Mouse (Mus musculus): Measurements from ENCODE around the gene Insyn1. TPM values are rescaled to one million over a fixed set of nuclear protein-coding genes. Genes with fewer than 3 reads are reported as not detected.

Insyn1 gene
- total RNA-seq (2017): not detected in 2 replicates

DNA sequence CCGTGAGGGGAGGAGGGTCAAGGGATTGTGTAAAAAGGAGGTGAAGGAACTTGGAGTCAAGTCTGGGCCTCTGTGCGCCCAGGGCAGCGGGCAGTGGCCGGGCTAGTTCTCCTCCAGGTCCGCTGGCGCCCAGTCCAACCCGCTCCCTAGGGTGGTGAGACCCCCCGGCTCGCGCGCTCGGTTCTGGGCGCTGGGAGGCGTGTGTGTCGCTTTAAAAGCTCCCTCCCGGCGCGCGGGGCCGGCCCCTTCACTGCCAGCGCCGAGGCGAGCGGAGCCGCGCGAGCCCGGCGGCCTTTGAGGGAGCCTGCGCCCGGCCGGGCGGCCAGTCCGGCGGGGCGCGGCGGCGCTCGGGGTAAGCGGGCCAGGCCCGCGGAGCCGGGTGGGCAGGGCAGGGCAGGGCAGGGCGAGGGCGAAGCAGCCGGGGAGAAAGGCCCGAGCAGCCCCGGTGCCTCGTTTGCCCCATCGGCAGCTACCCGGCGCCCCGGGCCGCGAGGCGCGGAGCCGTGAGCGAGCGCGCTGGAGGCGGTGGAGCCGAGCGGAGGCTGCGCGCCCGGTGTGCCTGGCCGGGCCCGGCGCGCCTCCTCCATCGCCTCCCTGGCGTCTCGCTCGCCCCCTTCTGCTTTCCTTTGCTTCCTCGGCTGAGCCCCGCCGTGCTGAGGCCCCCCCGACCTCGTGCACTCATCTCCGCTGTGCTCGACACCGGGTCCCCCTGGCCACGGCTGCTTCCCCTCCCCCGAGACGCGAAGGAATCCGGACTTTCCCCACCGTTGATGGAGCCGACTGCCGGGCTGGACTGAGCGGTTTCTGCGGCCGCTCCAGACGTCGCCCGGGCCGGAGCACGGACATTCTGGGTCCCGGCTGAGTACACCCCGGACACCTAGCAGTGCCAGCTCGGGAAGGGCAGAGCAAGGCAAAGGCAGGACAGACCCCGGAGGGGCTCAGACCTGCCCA, at the start of gene Insyn1:
TSS of gene Insyn1 (plus strand) at position 753 of the 951 bp plus-strand sequence.
- ATAC-seq (ENCODE audit: extremely low read depth, insufficient number of reproducible peaks, low FRiP score, poor library complexity, severe bottlenecking): no peak

DNA sequence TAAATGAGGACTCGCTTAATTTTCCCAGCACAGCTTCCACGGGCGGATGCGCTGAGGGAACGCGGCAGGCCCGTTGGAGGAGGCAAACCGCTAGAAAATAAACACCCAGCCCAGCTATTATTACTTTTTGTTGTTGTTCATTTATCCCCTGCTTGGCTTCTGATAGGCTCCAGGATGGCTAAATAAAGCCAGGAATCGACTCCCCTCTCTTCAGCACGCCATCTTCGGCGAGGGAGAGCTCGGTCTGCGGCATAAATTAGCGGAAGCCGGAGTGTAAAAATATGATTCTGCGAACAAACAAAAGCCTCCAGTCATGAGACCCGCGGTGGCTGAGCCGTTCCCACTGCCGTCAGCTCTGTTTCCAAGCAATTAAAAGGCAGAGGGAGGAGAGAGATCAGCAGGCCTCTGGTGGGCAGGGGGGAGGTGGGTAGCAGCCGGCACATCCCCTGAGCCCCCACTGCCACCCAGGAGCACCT, 49.4 kb upstream of the Insyn1 start:
- no peak for ATAC-seq (ENCODE audit: extremely low read depth, insufficient number of reproducible peaks, low FRiP score, poor library complexity, severe bottlenecking)

DNA sequence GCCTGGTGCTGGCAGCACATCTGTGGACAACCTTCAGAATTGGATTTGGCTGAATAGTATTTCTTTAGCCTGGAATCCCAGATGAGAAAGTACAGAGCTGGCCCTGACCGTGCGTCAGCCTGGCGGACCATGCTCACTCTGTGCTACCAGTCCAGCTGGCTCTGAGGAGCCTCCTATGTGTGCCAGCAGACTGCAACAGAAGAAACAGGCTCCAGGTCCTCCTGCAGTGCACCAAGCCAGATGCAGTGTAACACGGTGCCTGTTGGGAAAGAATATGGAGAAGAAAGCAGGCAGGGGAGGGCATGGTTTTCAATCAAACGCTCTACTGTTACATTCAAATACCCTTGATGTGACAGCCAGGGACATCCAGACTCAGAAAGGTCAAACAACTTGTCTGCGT, 48.3 kb upstream of the Insyn1 start:
- ATAC-seq (ENCODE audit: extremely low read depth, insufficient number of reproducible peaks, low FRiP score, poor library complexity, severe bottlenecking): no peak

DNA sequence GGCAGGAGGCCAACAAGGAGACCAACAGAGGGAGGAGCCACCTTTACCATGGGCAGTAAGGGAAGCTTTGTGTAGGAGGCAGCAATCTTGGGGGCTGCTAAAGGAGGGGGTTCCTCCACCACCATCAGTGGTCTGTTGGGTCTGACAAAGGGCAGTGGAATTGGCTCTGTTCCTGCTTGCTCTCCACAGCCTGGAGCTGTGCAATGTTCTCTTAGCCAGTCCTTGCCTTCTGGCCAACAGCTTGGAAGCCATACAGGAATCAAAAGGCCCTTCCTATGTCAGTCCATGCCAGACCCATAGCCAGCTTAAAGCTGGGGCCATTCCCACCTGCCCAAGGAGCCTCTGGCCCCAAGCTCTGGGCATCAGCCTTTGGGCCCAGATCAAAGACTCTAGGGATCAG, 47.8 kb upstream of the Insyn1 start:
- no peak for ATAC-seq (ENCODE audit: extremely low read depth, insufficient number of reproducible peaks, low FRiP score, poor library complexity, severe bottlenecking)

DNA sequence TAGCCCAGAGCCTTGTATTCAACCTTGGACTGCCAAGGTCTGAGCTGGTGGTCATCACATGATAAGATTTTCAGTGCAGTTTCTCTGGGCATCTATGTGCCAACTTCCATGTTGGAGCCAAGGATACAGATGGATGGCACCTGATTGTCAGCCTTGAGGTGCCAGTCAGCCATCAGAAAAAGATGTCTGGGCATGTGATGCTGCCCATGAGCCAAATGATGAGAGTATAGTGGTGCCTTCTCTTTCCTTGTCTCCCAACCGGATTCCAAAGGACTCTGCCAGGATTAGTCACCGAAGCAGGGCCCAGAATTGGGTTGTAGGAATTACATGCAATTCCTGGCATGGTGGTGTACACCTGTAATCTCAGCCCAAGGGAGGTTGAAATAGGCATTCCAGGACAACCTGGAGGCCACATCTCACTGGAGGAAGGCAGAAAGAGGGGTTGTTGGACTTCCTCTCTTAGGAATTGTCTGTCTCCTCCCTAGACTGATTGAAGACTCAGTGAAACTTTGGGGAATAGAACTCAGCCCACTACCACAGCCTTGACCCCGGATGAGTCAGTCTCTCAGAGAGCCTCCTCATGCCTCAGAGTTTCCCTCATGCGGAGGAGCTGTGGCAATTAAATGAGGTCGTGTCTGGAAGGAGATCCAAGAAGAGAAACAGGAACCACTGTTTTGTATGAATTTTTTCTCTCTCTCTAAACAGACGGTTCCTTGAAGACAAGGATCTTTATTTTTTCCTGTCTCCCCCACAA, 46.9 kb upstream of the Insyn1 start:
- ATAC-seq (ENCODE audit: extremely low read depth, insufficient number of reproducible peaks, low FRiP score, poor library complexity, severe bottlenecking): no peak

DNA sequence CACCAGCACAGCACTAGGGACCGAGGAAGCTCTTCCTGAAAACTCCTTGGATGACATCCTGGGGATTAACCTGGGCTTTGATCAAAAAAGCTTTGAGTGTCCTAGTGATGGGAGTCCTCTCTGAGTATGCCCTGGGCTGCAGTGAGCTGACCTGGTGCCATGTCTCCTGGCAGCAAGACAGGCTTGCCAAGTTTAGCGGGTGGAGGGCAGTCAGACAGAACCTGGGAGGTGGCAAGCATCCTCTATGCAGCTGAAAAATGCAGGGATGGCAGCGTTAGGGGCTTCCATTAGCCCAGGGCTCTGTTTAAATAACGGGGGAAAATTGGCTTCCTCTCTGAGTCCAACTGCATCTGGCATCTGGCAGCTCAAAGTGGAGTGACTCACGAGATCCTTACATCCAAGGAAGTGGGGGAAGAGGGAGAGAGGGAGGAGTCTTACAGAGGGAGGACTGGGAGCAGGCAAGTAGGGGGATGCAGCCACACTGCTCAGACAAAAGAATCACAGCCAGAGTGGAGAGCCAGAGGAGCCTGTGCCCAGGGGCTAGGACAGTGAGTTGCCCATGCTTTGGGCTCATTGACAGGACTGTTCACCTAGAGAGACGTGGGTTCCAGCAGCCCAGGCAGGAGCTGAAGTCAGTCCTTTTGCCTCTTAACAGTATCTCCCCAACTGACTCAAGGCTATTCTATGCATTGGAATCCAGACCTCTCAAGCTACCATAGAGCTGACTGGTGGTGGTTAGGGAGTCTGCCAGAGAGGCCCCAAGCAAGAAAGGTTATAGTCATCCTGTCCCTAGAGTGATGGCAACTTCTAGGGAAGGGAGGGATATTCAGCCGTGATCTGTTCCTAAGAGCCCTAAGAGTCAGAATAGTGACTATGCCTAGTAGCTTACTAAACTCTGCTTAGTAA, 46.0 kb upstream of the Insyn1 start:
- no peak for ATAC-seq (ENCODE audit: extremely low read depth, insufficient number of reproducible peaks, low FRiP score, poor library complexity, severe bottlenecking)

DNA sequence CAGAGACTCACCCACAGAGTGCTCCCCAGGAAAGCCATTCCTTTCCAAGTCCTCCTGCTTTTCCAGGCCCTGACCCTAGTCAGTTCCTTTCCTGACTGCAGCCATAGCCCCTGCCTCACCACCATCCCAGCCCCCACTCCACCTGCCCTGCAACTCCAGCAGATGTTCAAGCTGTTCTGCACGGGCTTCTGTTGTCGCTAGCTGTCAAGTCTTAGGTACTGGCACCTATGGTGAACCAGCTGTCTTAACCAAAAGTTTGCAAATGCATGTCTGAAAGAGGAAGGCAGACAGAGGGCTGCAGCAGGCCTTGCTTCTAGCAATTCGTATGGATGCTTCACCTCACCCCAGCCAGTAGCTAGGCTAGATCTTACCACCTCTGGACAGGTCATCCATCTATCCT, 45.3 kb upstream of the Insyn1 start:
- ATAC-seq (ENCODE audit: extremely low read depth, insufficient number of reproducible peaks, low FRiP score, poor library complexity, severe bottlenecking): no peak

DNA sequence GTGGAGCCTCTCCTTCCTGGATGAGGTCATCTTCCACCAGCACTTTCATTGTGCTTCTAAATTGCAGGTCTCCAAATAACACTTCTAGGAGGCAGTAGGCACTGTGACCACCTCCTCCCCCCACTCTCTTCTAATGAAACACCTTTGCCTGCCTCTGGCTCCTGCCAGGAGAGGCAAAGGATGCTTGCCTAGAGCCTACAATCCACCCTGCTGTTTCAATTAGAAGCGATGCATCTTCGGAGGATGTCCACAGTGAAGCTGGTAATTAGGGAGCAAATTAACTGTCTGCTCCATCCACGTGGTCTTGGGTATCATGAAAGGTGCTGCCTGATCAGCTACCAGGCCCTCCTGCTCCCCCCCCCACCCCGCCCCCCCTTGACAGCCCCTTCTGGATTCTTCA, 41.6 kb upstream of the Insyn1 start:
- ATAC-seq (ENCODE audit: extremely low read depth, insufficient number of reproducible peaks, low FRiP score, poor library complexity, severe bottlenecking): no peak

DNA sequence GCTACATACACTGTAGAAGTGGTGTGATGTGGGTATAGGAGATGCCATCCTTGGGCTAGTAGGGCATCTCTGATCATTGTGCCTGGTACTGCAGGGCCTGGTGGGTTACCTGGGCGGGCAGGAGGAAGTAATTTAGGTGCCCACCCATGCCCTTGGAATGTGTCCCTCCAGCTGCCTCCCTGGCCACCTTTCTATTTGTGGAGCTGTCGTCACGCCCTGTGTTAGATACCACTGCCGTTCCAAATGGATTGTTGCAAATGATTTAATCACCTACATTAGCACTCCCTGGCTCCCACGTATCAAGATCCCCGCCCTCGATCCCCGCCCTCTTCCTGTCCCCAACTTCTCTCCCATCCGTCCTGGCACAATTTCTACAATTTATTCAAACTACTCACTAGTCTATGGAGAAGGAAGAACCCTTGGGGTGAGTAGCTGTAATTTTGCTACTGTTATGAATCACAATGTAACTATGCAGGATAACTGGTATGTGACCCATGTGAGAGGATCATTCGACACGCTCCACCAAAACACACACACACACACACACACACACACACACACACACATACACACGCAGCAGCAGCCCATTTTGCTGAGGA, 40.3 kb upstream of the Insyn1 start:
- no peak for ATAC-seq (ENCODE audit: extremely low read depth, insufficient number of reproducible peaks, low FRiP score, poor library complexity, severe bottlenecking)

DNA sequence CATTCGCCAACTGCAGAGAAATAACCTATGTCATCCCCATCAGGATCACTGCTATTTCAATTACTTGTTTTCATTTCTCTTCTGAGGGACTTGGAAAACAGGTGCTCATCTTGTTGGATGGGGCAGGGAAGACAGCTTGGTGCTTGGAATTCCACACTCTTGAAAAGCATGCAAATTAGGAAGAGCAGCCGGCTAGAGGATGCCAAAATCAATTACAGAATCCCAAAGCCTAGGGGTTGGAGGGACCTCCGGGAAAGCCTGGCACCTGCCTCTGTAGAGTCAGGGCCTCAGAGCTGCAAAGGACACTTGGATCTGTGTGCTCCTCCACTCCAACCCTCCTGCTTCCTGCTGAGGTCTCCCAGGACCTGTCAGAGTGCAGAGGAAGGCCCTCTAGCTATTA, 38.9 kb upstream of the Insyn1 start:
- ATAC-seq (ENCODE audit: extremely low read depth, insufficient number of reproducible peaks, low FRiP score, poor library complexity, severe bottlenecking): no peak

DNA sequence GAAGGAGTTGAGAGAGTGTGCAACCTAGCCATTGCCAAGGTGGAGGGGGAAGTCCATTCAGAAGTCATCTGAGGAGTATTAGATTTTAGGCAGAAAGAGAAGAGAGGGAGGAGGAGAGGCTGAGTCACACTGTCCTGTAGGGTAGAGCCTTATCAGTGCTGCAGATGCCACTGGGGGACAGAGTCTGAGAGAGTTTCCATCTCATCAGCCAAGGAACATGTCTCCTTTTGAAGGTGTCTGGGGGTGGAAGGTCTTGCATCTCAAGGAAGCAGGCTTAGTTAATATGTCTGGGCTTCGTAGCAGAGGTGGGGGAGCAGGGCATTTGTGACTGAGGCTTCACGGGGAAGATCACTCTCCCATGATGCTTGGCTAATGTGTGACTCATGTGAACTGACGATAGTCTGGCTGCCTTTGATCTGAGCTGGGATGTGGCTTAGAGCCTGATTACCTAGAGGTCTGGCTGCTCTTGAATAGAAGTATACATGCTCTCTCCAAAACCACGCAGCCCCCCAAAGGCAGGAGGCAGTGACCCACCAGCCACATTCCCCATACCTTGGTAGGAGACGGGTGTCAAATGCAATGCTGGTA, 34.5 kb upstream of the Insyn1 start:
- no peak for ATAC-seq (ENCODE audit: extremely low read depth, insufficient number of reproducible peaks, low FRiP score, poor library complexity, severe bottlenecking)

DNA sequence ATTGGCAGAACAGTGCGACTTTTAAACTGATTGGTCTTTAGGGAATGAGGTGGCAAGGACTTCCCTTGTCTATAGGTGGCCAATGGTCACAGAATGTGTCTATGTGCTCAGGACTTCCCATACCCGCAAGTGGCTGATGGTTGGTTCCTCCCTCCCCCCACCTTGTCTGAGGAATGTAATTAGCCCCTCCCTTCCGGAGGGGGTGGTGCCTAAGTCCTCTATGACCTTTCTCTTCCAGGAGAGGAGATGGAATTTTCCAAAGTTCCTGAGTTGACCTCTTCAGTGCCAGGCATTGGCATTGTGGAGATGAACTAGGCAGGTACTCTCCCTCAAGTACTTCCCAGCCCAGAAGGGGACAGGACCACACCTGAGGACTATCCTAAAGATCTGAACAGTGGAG, 33.5 kb upstream of the Insyn1 start:
- ATAC-seq (ENCODE audit: extremely low read depth, insufficient number of reproducible peaks, low FRiP score, poor library complexity, severe bottlenecking): no peak

DNA sequence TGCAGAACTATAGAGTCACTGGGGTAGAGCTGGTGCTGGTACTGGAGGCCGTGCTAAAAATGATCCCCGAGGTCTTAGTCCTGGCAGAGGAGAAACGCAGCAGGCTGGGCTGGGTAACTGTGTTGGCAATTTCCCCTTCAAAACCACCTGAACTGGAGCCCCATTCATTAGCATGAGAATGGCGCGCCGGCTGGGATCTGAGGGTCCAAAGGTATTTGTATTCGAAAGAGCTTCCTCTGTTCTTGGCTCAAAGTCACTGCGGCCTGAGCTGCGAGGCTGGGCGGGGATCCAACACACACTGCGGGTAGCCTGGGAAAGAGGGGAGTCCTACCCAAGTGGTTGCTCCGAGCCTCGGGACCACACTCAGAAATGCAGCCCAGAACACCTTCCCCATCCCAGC, 32.6 kb upstream of the Insyn1 start:
- no peak for ATAC-seq (ENCODE audit: extremely low read depth, insufficient number of reproducible peaks, low FRiP score, poor library complexity, severe bottlenecking)

DNA sequence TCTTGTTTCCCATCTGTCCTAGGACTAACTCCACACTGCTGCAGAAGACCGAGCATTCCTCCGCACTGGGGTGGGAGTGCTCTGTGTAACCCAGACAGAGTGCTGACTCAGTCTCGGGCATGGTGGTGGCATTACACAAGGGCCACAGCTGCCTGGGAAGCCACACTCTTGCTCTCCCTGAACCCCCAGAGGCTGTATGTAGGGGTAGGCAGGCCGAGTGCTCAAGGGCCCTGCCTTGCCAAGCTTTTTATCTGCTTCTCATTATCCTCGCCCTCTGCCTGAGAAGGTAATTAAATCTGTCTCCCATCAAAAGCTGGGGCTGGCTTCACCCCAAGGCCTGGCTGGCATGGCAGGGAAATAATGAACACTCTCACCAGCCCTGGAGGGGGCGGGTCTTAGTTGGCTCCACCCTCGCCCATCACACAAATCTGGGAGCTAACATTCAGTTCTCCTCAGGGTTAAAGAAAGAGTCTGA, 30.9 kb upstream of the Insyn1 start:
- no peak for ATAC-seq (ENCODE audit: extremely low read depth, insufficient number of reproducible peaks, low FRiP score, poor library complexity, severe bottlenecking)

DNA sequence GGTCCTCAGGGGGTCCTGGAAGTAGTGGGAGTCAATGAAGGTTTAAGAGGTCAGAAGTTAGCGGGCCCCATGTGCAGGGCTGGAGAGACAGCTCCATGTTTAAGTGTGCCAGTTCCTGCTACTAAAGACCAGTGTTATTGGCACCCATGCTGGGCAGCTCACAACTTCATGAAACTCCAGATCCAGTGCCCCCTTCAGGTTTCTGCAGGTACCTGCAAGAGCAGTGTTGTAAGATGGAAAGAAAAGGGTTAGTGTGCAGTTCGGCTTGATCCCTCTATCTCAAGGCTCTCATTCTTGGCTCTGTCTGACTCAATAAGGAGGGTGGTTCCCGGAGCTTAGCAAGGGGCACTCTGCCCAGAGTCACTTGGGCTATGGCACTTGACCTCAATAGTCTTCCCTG, 30.1 kb upstream of the Insyn1 start:
- ATAC-seq (ENCODE audit: extremely low read depth, insufficient number of reproducible peaks, low FRiP score, poor library complexity, severe bottlenecking): no peak

DNA sequence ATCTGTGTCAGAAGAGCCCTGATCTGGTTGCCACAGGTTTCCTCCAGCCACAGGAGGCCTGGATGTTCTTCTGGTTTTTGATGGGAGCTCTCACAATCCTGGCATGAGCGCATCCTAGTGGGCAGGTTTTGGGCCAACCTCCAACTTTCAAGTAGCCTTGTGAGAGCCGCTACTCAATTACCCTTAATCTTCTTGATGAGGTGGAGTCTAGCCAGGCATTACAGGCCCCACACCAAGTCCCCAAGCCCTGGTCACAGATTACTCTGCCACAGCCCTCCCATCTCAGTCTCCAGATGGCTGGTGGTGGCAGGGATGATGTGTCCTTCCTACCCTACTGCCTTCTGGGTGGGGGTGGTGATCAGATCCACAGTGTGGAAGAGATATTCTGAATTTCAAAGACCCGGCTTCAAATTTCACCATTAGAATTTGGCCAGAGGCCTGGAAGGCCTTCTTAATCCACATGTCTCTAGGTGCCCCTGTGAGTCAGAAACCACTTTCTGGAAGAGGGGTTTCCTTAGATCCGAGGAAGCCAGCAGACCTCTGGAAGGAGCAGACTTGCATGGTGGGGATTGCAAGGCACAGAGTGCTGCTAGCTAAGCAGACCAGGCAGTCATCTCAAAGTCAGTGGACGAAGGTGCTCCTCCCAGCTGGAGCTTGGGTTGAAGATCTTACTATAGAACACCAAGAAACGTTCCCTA, 29.4 kb upstream of the Insyn1 start:
- ATAC-seq (ENCODE audit: extremely low read depth, insufficient number of reproducible peaks, low FRiP score, poor library complexity, severe bottlenecking): no peak

DNA sequence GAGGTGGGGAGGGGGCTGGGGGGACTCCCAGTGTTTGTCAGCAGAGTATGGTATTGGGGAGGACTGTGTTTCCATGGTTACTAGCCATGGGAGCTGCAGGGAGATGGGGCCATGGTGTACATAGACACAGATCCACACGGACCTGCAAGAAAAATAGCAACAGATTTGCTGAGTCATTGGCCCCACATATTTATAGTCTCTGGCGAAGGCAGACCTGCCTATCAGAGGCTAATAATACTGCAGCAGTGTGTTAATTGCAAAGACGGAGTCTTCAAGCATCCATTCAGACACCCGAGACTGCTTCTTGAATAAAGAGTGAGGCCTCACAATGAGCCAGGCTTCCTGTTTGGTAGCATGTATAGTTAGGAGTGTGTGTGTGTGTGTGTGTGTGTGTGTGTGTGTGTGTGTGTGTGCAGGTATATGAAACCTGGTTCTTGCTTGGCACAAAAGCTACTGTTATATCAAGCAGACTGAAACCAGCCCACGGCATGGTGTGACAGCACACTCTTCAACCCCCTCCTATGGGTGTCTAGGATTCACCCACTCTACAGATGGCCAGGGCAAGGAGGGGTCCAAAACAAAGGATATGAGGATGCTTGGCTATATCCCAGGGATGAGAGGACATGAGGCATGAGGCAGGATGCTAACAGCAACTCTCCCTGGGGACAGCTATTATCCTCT, 20.9 kb upstream of the Insyn1 start:
- no peak for ATAC-seq (ENCODE audit: extremely low read depth, insufficient number of reproducible peaks, low FRiP score, poor library complexity, severe bottlenecking)

All from neutrophil, adult 5-6 weeks (primary cell).